Mouse (Mus musculus) lung, adult 2 months (tissue): ENCODE measurements around the gene Scaf11.

Experiments
- CTCF ChIP-seq: fragments of 200-500 bp; IDR thresholded peaks from 2 replicates; pipeline ENCODE4 v1.5.1; 2011; ENCODE audit warnings: mild to moderate bottlenecking, low read length, control low read depth; ENCODE audit not compliant: insufficient read depth
- POLR2A ChIP-seq: fragments of 200-500 bp; IDR thresholded peaks from 2 replicates; pipeline ENCODE4 v1.6.1; 2011; ENCODE audit warnings: low read depth, mild to moderate bottlenecking, control low read depth, low read length, borderline replicate concordance; ENCODE audit errors: extremely low read depth

- TF ChIP-seq CTCF (no peak), POLR2A (no peak)
Observed at GRCm38 (mm10) chr15:96493573-96493972, 32.9 kb upstream of the Scaf11 start.
